8 mouse cellular contexts compared by ENCODE assay signal in genomic region chr16:18195068-18195467, GRCm38 (mm10). TPM values are rescaled to one million over a fixed set of nuclear protein-coding genes. Genes with fewer than 3 reads are reported as not detected.
DNase-seq lines count a peak whose midpoint lies in the region; ATAC-seq and TF ChIP-seq lines count a peak whose summit lies in the region.

No protein-coding gene starts in this region.

- H3K27me3 ChIP-seq in hindbrain, embryonic 12.5 days, result no peaks in the 10 kb centered on the region
- H3K27me3 ChIP-seq in hindbrain, postnatal 0 days (ENCODE audit: insufficient read depth, low read length), result no peaks in the 10 kb centered on the region
- H3K27me3 ChIP-seq in C2C12 (ENCODE audit: control insufficient read depth, insufficient read depth, insufficient read length), result no peaks in the 10 kb centered on the region
- H3K27me3 ChIP-seq in forebrain, embryonic 16.5 days (replicated peaks; ENCODE audit: control insufficient read depth, insufficient read depth, low read length), result no peaks in the 10 kb centered on the region
- no peaks in the 10 kb centered on the region for H3K27me3 ChIP-seq in stomach, embryonic 15.5 days (replicated peaks)

- no peaks in the 10 kb centered on the region for H3K79me2 ChIP-seq in C2C12 (ENCODE audit: control insufficient read depth, insufficient read depth)

- no peak for DNase-seq in hindbrain, postnatal 0 days (ENCODE audit: low spot score)
- peak; percentile 48 to 55 for DNase-seq in layer of hippocampus, postnatal 14 days (ENCODE audit: low spot score in 2 of 2)
- no peak for DNase-seq in spleen, postnatal 14 days (ENCODE audit: low spot score in 2 of 2)
- no peak for DNase-seq in embryo, embryonic 9.5 days (ENCODE audit: extremely low spot score)

- no peak overlapping the region for H3ac ChIP-seq in C2C12 (ENCODE audit: control insufficient read depth, insufficient read length, low read depth)

- no peak for TF ChIP-seq CTCF in hindbrain, postnatal 0 days (IDR thresholded peaks at IDR 0.05; ENCODE audit: low read depth)
- TF ChIP-seq CTCF in C2C12 (IDR thresholded peaks at IDR 0.05; ENCODE audit: control insufficient read depth, insufficient read depth, insufficient read length), result no peak

- 58% methylated on average over 5 of the region's 5 CpGs for WGBS in hindbrain, embryonic 12.5 days
- 44% methylated on average over 5 of the region's 5 CpGs for WGBS in hindbrain, postnatal 0 days
- 35% methylated on average over 5 of the region's 5 CpGs for WGBS in forebrain, embryonic 16.5 days
- WGBS in stomach, embryonic 15.5 days, result 49% methylated on average over 5 of the region's 5 CpGs

- no peaks in the 10 kb centered on the region for H3K36me3 ChIP-seq in hindbrain, embryonic 12.5 days
- H3K36me3 ChIP-seq in hindbrain, postnatal 0 days (ENCODE audit: insufficient read depth, low read length), result no peaks in the 10 kb centered on the region
- H3K36me3 ChIP-seq in C2C12 (ENCODE audit: control insufficient read depth, insufficient read depth), result no peaks in the 10 kb centered on the region
- no peaks in the 10 kb centered on the region for H3K36me3 ChIP-seq in forebrain, embryonic 16.5 days (ENCODE audit: control insufficient read depth, insufficient read depth)
- H3K36me3 ChIP-seq in stomach, embryonic 15.5 days, result no peaks in the 10 kb centered on the region

- H3K4me2 ChIP-seq in hindbrain, embryonic 12.5 days (replicated peaks), result no peak overlapping the region
- no peak overlapping the region for H3K4me2 ChIP-seq in hindbrain, postnatal 0 days (ENCODE audit: low read depth, low read length)
- H3K4me2 ChIP-seq in forebrain, embryonic 16.5 days (ENCODE audit: low read length), result no peak overlapping the region
- H3K4me2 ChIP-seq in stomach, embryonic 15.5 days, result no peak overlapping the region

- no peak overlapping the region for H3K9ac ChIP-seq in hindbrain, embryonic 12.5 days
- no peak overlapping the region for H3K9ac ChIP-seq in hindbrain, postnatal 0 days (replicated peaks; ENCODE audit: low read length)
- no peak overlapping the region for H3K9ac ChIP-seq in forebrain, embryonic 16.5 days (replicated peaks; ENCODE audit: low read depth, low read length)
- H3K9ac ChIP-seq in stomach, embryonic 15.5 days, result no peak overlapping the region

- no peak overlapping the region for H3K4me3 ChIP-seq in hindbrain, embryonic 12.5 days
- H3K4me3 ChIP-seq in hindbrain, postnatal 0 days (ENCODE audit: low read length), result no peak overlapping the region
- H3K4me3 ChIP-seq in C2C12 (ENCODE audit: insufficient read depth, poor library complexity, severe bottlenecking), result no peak overlapping the region
- no peak overlapping the region for H3K4me3 ChIP-seq in forebrain, embryonic 16.5 days (replicated peaks; ENCODE audit: low read length)
- H3K4me3 ChIP-seq in stomach, embryonic 15.5 days (replicated peaks), result no peak overlapping the region

- H3K79me3 ChIP-seq in C2C12 (ENCODE audit: low read depth), result no peaks in the 10 kb centered on the region

- no peaks in the 10 kb centered on the region for H3K9me3 ChIP-seq in hindbrain, embryonic 12.5 days (replicated peaks)
- H3K9me3 ChIP-seq in hindbrain, postnatal 0 days (ENCODE audit: low read length), result no peaks in the 10 kb centered on the region
- H3K9me3 ChIP-seq in forebrain, embryonic 16.5 days (ENCODE audit: control insufficient read depth, low read length), result no peaks in the 10 kb centered on the region
- no peaks in the 10 kb centered on the region for H3K9me3 ChIP-seq in stomach, embryonic 15.5 days

- peak overlapping the region; percentile 64 for H3K27ac ChIP-seq in hindbrain, embryonic 12.5 days
- no peak overlapping the region for H3K27ac ChIP-seq in hindbrain, postnatal 0 days
- peak overlapping the region; percentile 16; the same call in 1 of the 2 replicates for H3K27ac ChIP-seq in forebrain, embryonic 16.5 days (ENCODE audit: low read length)
- H3K27ac ChIP-seq in stomach, embryonic 15.5 days, result peak overlapping the region; percentile 80

- ATAC-seq in hindbrain, embryonic 12.5 days (ENCODE audit: low FRiP score), result no peak
- ATAC-seq in hindbrain, postnatal 0 days, result no peak
- peak; percentile 58 for ATAC-seq in forebrain, embryonic 16.5 days
- ATAC-seq in stomach, embryonic 15.5 days (ENCODE audit: insufficient read depth, low FRiP score, low read depth), result peak; percentile 29; the same call in 1 of the 2 replicates

- peaks cover 42% of the 10 kb centered on the region for H3K4me1 ChIP-seq in hindbrain, embryonic 12.5 days
- H3K4me1 ChIP-seq in hindbrain, postnatal 0 days (ENCODE audit: insufficient read depth, low read length), result peaks cover 7% of the 10 kb centered on the region
- H3K4me1 ChIP-seq in forebrain, embryonic 16.5 days (replicated peaks; ENCODE audit: control insufficient read depth, insufficient read depth, low read length), result peaks cover 31% of the 10 kb centered on the region
- peaks cover 16% of the 10 kb centered on the region; the same call in 1 of the 2 replicates for H3K4me1 ChIP-seq in stomach, embryonic 15.5 days

TF ChIP-seq in C2C12, 6 proteins besides CTCF, POLR2A, EP300 and RAD21:
- peak; percentile 67 for TF ChIP-seq MAX (IDR thresholded peaks at IDR 0.05)
- TF ChIP-seq USF1 (IDR thresholded peaks at IDR 0.05; ENCODE audit: low read depth), result no peak
- TF ChIP-seq FOSL1 (IDR thresholded peaks at IDR 0.05; ENCODE audit: insufficient read depth, low read length, poor library complexity, severe bottlenecking), result no peak

RNA-seq across cellular contexts. Expression of gene Ccdc188, which starts 22.6 kb away (rescaled TPM):
- polyA plus RNA-seq in hindbrain, embryonic 12.5 days (2016; fragmentation: Nextera tagmentation; extraction: Ambion mirVana), result not detected in 2 replicates
- not detected in 2 replicates for total RNA-seq in hindbrain, postnatal 0 days (2014; rRNA removed)
- polyA plus RNA-seq in hindbrain, postnatal 0 days (2015; fragmentation: Nextera tagmentation; extraction: Ambion mirVana), result not detected in 2 replicates
- 0.04 TPM for polyA plus RNA-seq in C2C12 (2012; fragmentation: generic; extraction: Trizol)
- 0.19 TPM in 1 of 2 replicates, not detected in the other for polyA plus RNA-seq in forebrain, embryonic 16.5 days (2015; fragmentation: Nextera tagmentation; extraction: Ambion mirVana)
- not detected for total RNA-seq in layer of hippocampus, postnatal 14 days (2021)
- polyA plus RNA-seq in stomach, embryonic 15.5 days (2015; fragmentation: Nextera tagmentation; extraction: Ambion mirVana), result not detected in 2 replicates

RNA-seq across cellular contexts. Expression of gene Zdhhc8, which starts 39.9 kb away (rescaled TPM):
- 19.4 TPM in 2 replicates for polyA plus RNA-seq in hindbrain, embryonic 12.5 days (2016; fragmentation: Nextera tagmentation; extraction: Ambion mirVana)
- 32.0 and 34.0 TPM in 2 replicates for total RNA-seq in hindbrain, postnatal 0 days (2014; rRNA removed)
- 13.3 and 14.5 TPM in 2 replicates for polyA plus RNA-seq in hindbrain, postnatal 0 days (2015; fragmentation: Nextera tagmentation; extraction: Ambion mirVana)
- polyA plus RNA-seq in C2C12 (2012; fragmentation: generic; extraction: Trizol), result 37.4 TPM
- polyA plus RNA-seq in forebrain, embryonic 16.5 days (2015; fragmentation: Nextera tagmentation; extraction: Ambion mirVana), result 15.1 and 17.4 TPM in 2 replicates
- total RNA-seq in layer of hippocampus, postnatal 14 days (2021), result 10 to 100 TPM; 84.1 to 84.6 TPM
- polyA plus RNA-seq in stomach, embryonic 15.5 days (2015; fragmentation: Nextera tagmentation; extraction: Ambion mirVana), result 15.2 and 15.7 TPM in 2 replicates

RNA-seq across cellular contexts. Expression of gene Trmt2a, which starts 53.4 kb away (rescaled TPM):
- polyA plus RNA-seq in hindbrain, embryonic 12.5 days (2016; fragmentation: Nextera tagmentation; extraction: Ambion mirVana), result 99.6 and 102 TPM in 2 replicates
- total RNA-seq in hindbrain, postnatal 0 days (2014; rRNA removed), result 61.4 and 65.1 TPM in 2 replicates
- polyA plus RNA-seq in hindbrain, postnatal 0 days (2015; fragmentation: Nextera tagmentation; extraction: Ambion mirVana), result 60.9 and 67.8 TPM in 2 replicates
- 79.2 TPM for polyA plus RNA-seq in C2C12 (2012; fragmentation: generic; extraction: Trizol)
- polyA plus RNA-seq in forebrain, embryonic 16.5 days (2015; fragmentation: Nextera tagmentation; extraction: Ambion mirVana), result 118 and 139 TPM in 2 replicates
- total RNA-seq in layer of hippocampus, postnatal 14 days (2021), result 10 to 100 TPM; 44.6 to 61.7 TPM
- polyA plus RNA-seq in stomach, embryonic 15.5 days (2015; fragmentation: Nextera tagmentation; extraction: Ambion mirVana), result 93.7 and 111 TPM in 2 replicates

RNA-seq across cellular contexts. Expression of gene Ranbp1, which starts 53.5 kb away (rescaled TPM):
- 675 and 701 TPM in 2 replicates for polyA plus RNA-seq in hindbrain, embryonic 12.5 days (2016; fragmentation: Nextera tagmentation; extraction: Ambion mirVana)
- 110 and 127 TPM in 2 replicates for total RNA-seq in hindbrain, postnatal 0 days (2014; rRNA removed)
- polyA plus RNA-seq in hindbrain, postnatal 0 days (2015; fragmentation: Nextera tagmentation; extraction: Ambion mirVana), result 426 and 453 TPM in 2 replicates
- 422 TPM for polyA plus RNA-seq in C2C12 (2012; fragmentation: generic; extraction: Trizol)
- 370 and 388 TPM in 2 replicates for polyA plus RNA-seq in forebrain, embryonic 16.5 days (2015; fragmentation: Nextera tagmentation; extraction: Ambion mirVana)
- 100 to 1,000 TPM in 1 of 2 experiments, 10 to 100 TPM in 1; 98.3 to 104 TPM for total RNA-seq in layer of hippocampus, postnatal 14 days (2021)
- polyA plus RNA-seq in stomach, embryonic 15.5 days (2015; fragmentation: Nextera tagmentation; extraction: Ambion mirVana), result 536 and 556 TPM in 2 replicates

Comparison
In these comparisons a context has a peak if more than half of its experiments do, and no peak if none do; other contexts are left out.
1. ATAC-seq: peak in forebrain, embryonic 16.5 days (single experiment) and stomach, embryonic 15.5 days (single experiment); none in hindbrain, embryonic 12.5 days (single experiment) and hindbrain, postnatal 0 days (single experiment).
2. DNase-seq: peak in layer of hippocampus, postnatal 14 days (2 of 2); none in hindbrain, postnatal 0 days (single experiment), spleen, postnatal 14 days (0 of 2) and embryo, embryonic 9.5 days (single experiment).